Mouse (Mus musculus): ENCODE measurements around the gene Cnr2. TPM values are rescaled to one million over a fixed set of nuclear protein-coding genes. Genes with fewer than 3 reads are reported as not detected.

Cnr2 gene
- polyA plus RNA-seq, 1 experiment, result not detected

DNA sequence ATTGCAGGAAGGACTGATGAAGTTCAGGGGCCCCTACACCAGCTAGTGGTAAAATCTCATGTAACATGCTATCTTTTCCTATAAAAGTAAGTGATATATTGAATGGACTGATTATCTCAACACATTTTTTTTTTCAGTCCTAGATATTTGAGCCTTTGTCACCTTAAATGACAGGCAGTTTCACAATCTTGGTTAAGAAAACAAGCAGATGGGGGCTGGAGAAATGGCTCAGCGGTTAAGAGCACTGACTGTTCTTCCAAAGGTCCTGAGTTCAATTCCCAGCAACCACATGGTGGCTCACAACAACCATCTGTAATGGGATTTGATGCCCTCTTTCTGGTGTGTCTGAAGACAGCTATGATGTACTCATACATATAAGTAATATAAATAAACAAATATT is 27.0 kb downstream of the Cnr2 start:
- TF ChIP-seq POLR2A (IDR thresholded peaks at IDR 0.05; ENCODE audit: insufficient read depth, low read depth, low read length) (no peak), CTCF (IDR thresholded peaks at IDR 0.05; ENCODE audit: insufficient read depth, low read depth, low read length) (no peak)
- WGBS, result 87% methylated on average over 1 of the region's 1 CpGs
- Histone ChIP-seq H3K4me3 (ENCODE audit: insufficient read depth, low read depth, low read length) (no peak overlapping the region), H3K4me1 (ENCODE audit: control insufficient read depth, insufficient read depth, low read length) (peaks cover 8% of the 10 kb centered on the region), H3K27ac (ENCODE audit: insufficient read depth, low read depth, low read length) (no peak overlapping the region)

DNA sequence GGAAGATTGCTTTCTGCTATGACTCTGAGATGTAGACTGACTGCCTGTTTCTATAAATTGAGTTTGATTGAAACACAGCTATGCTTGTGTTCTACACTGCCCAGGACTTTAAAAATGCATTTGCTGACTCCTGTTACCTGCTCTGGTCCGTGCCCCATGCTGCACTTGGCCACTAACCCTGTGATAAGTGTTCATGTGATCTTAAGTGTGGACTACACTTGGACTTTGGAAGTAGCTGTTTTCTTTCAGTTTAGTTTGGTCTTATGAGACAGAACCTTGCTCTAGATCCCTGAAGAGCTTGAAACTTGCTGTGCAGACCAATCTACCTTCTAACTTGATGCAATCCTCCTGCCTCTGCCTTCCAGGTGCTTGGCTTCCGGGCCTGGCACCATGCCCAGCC is 29.2 kb downstream of the Cnr2 start:
- H3K4me1 ChIP-seq (ENCODE audit: control insufficient read depth, insufficient read depth, low read length), result peaks cover 13% of the 10 kb centered on the region
- 89% methylated on average over 2 of the region's 2 CpGs for WGBS
- H3K4me3 ChIP-seq (ENCODE audit: insufficient read depth, low read depth, low read length), result no peak overlapping the region

DNA sequence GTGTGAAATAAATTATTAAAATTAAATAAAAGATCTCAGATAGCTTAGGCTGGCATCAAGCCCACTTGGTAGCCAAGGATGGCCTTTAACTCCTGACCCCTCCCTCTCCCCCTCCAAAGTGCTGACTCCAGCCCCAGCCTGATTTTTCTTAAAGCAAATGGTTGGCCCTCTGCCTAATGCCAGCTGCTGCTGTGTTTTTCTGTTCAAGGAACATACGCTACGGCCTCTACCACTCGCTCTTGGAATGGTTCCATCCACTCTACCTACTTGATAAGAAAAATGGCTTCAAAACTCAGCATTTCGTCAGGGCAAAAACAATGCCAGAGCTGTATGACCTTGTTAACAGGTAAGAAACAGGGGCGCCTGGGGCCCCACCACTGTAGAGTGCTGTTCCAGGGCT is 30.1 kb downstream of the Cnr2 start:
- TF ChIP-seq POLR2A (IDR thresholded peaks at IDR 0.05; ENCODE audit: insufficient read depth, low read depth, low read length) (no peak), CTCF (IDR thresholded peaks at IDR 0.05; ENCODE audit: insufficient read depth, low read depth, low read length) (no peak)
- WGBS, result 90% methylated on average over 5 of the region's 5 CpGs
- no peak overlapping the region for H3K27ac ChIP-seq (ENCODE audit: insufficient read depth, low read depth, low read length)

More for the DNA sequence above, 29.2 kb downstream of the Cnr2 start:
- no peak overlapping the region for H3K27ac ChIP-seq (ENCODE audit: insufficient read depth, low read depth, low read length)
- TF ChIP-seq POLR2A (IDR thresholded peaks at IDR 0.05; ENCODE audit: insufficient read depth, low read depth, low read length) (no peak), CTCF (IDR thresholded peaks at IDR 0.05; ENCODE audit: insufficient read depth, low read depth, low read length) (no peak)

DNA sequence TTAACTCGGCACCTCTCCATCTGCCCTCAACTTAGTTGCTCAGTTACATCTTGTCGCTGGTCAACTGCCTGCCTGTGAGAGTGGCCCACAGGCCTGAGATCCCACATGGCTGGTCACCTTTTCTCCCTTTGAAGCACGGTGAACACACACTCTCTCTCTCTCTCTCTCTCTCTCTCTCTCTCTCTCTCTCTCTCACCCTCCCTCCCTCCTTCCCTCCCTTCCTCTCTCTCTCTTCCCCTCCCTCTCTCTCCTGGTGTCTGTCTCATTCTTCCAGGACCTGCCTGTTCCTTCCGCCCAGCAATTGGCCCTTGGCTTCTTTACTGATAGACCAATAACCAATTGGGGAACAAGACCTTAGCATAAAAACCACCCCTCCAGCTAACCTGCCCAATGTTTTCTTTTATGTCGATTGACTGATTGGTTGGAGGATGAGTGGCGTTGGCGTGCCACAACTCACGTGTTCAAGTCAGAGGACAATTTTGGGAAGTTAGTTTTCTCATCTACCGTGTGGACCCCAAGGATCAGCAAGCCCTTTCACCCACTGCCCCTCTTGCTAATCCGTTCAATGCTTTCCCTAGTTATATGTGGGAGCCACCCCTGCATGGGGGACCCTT is 31.1 kb downstream of the Cnr2 start:
- TF ChIP-seq CTCF (IDR thresholded peaks at IDR 0.05; ENCODE audit: insufficient read depth, low read depth, low read length) (no peak), POLR2A (IDR thresholded peaks at IDR 0.05; ENCODE audit: insufficient read depth, low read depth, low read length) (no peak)
- H3K4me3 ChIP-seq (ENCODE audit: insufficient read depth, low read depth, low read length), result no peak overlapping the region

More for the DNA sequence above, 30.1 kb downstream of the Cnr2 start:
- H3K4me3 ChIP-seq (ENCODE audit: insufficient read depth, low read depth, low read length), result no peak overlapping the region
- peaks cover 13% of the 10 kb centered on the region for H3K4me1 ChIP-seq (ENCODE audit: control insufficient read depth, insufficient read depth, low read length)

DNA sequence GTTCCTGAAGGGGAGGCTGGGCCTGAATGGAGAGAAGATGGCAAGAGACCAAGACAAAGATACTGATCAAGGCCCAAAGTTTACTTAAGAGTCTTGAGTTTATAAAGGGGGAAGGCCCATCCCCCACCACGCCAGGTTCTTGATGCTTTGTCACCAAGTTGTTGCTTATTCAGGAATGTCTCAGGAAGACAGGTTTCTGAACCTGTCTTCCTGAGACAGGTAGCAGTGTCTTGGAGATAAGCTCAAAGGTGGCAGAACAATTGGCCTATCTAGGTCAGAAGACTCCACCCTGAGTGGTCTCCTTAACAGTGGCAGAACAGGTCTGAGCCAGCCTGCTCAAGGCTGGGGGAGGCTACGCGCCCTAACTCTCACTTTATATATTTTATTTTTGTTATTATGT is 31.7 kb downstream of the Cnr2 start:
- 95% methylated on average over 3 of the region's 3 CpGs for WGBS
- no peak overlapping the region for H3K4me3 ChIP-seq (ENCODE audit: insufficient read depth, low read depth, low read length)
- TF ChIP-seq POLR2A (IDR thresholded peaks at IDR 0.05; ENCODE audit: insufficient read depth, low read depth, low read length) (no peak), CTCF (IDR thresholded peaks at IDR 0.05; ENCODE audit: insufficient read depth, low read depth, low read length) (no peak)
- H3K4me1 ChIP-seq (ENCODE audit: control insufficient read depth, insufficient read depth, low read length), result peaks cover 8% of the 10 kb centered on the region; the same call in 1 of the 2 replicates
- H3K27ac ChIP-seq (ENCODE audit: insufficient read depth, low read depth, low read length), result no peak overlapping the region

More for the DNA sequence above, 31.1 kb downstream of the Cnr2 start:
- WGBS, result 93% methylated on average over 10 of the region's 10 CpGs
- Histone ChIP-seq H3K4me1 (ENCODE audit: control insufficient read depth, insufficient read depth, low read length) (peaks cover 11% of the 10 kb centered on the region), H3K27ac (ENCODE audit: insufficient read depth, low read depth, low read length) (no peak overlapping the region)

DNA sequence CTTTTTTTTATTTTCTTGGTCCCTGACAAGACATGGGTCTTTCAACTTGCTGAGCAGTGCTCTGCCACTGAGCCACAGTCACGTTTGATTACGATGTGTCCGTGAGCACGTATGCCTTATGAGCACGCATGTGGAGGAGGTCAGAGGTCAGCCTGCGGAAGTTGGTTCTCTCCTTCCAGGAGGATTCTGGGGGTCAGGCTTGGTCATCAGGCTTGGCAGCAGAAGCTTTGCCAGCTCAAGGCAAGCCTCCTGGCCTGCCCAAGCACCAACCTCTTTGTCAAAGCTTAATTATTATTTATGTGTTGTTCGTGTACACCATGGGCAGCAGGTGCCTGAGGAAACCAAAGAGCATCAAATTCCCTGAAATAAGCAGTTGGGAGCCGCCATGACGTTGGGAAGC is 33.2 kb downstream of the Cnr2 start:
- WGBS, result 70% methylated on average over 9 of the region's 9 CpGs
- H3K4me3 ChIP-seq (ENCODE audit: insufficient read depth, low read depth, low read length), result no peak overlapping the region
- no peak overlapping the region for H3K27ac ChIP-seq (ENCODE audit: insufficient read depth, low read depth, low read length)
- no peak for TF ChIP-seq POLR2A (IDR thresholded peaks at IDR 0.05; ENCODE audit: insufficient read depth, low read depth, low read length)
- no peak for TF ChIP-seq CTCF (IDR thresholded peaks at IDR 0.05; ENCODE audit: insufficient read depth, low read depth, low read length)
- peaks cover 5% of the 10 kb centered on the region; the same call in 1 of the 2 replicates for H3K4me1 ChIP-seq (ENCODE audit: control insufficient read depth, insufficient read depth, low read length)

DNA sequence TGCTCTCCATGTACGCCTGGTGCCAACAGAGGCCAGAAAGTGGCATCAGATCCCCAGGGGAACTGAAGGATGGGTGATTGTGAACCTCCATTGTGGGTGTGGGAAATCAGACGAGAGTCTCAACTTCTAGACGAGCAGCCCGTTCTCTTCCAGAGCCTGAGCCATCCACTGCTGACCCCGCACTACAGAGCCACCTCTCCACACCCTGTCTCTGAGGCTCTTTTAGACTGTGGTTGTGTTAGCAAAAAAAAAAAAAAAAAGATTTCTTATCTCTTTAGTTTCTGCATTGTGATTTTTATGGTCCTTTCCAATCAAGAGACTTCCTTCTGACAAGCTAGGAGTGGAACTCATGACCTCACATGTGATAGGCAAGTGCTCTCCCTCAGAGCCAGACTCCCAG is 34.2 kb downstream of the Cnr2 start:
- TF ChIP-seq POLR2A (IDR thresholded peaks at IDR 0.05; ENCODE audit: insufficient read depth, low read depth, low read length) (no peak), CTCF (IDR thresholded peaks at IDR 0.05; ENCODE audit: insufficient read depth, low read depth, low read length) (no peak)
- Histone ChIP-seq H3K4me3 (ENCODE audit: insufficient read depth, low read depth, low read length) (no peak overlapping the region), H3K27ac (ENCODE audit: insufficient read depth, low read depth, low read length) (no peak overlapping the region), H3K4me1 (ENCODE audit: control insufficient read depth, insufficient read depth, low read length) (peaks cover 5% of the 10 kb centered on the region; the same call in 1 of the 2 replicates)
- WGBS, result 93% methylated on average over 5 of the region's 5 CpGs

DNA sequence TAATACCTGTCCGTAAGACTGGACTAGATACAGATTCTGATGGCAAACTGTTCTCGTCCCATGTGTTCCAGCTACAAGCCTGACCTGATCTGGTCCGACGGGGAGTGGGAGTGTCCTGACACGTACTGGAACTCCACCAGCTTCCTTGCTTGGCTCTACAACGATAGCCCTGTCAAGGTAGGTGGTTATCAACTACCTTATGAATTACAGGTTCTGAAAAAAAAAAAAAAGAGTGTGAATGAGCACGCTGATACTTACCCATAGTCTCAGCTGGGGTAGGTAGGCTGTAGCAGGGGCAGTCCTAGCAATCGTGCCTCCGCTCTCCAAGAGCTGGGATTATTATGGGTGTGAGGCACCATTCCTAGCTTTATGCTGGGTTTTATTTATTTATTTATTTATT is 34.6 kb downstream of the Cnr2 start:
- WGBS, result 94% methylated on average over 9 of the region's 9 CpGs
- H3K27ac ChIP-seq (ENCODE audit: insufficient read depth, low read depth, low read length), result no peak overlapping the region
- TF ChIP-seq POLR2A (IDR thresholded peaks at IDR 0.05; ENCODE audit: insufficient read depth, low read depth, low read length), result no peak
- no peak for TF ChIP-seq CTCF (IDR thresholded peaks at IDR 0.05; ENCODE audit: insufficient read depth, low read depth, low read length)
- no peak overlapping the region for H3K4me3 ChIP-seq (ENCODE audit: insufficient read depth, low read depth, low read length)
- H3K4me1 ChIP-seq (ENCODE audit: control insufficient read depth, insufficient read depth, low read length), result peaks cover 5% of the 10 kb centered on the region; the same call in 1 of the 2 replicates

DNA sequence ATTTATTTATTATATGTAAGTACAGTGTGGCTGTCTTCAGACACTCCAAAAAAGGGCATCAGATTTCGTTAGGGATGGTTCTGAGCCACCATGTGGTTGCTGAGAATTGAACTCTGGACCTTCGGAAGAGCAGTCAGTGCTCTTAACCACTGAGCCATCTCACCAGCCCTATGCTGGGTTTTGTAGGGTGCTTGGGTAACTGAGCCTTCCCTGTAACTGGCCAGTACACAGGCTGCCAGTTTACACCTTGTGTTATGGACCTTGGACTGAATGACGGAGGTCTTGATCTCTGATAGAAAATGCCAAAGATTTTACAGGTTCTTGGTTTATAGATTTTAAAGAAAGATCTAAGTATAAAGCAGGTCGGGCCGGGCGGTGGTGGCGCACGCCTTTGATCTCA is 35.0 kb downstream of the Cnr2 start:
- Histone ChIP-seq H3K4me1 (ENCODE audit: control insufficient read depth, insufficient read depth, low read length) (peaks cover 5% of the 10 kb centered on the region; the same call in 1 of the 2 replicates), H3K4me3 (ENCODE audit: insufficient read depth, low read depth, low read length) (no peak overlapping the region), H3K27ac (ENCODE audit: insufficient read depth, low read depth, low read length) (no peak overlapping the region)
- TF ChIP-seq CTCF (IDR thresholded peaks at IDR 0.05; ENCODE audit: insufficient read depth, low read depth, low read length), result no peak
- no peak for TF ChIP-seq POLR2A (IDR thresholded peaks at IDR 0.05; ENCODE audit: insufficient read depth, low read depth, low read length)
- 96% methylated on average over 8 of the region's 8 CpGs for WGBS

Measured in olfactory bulb, adult 2 months (tissue).